Mouse (Mus musculus): ENCODE measurements around the gene Hmgcr. TPM values are rescaled to one million over a fixed set of nuclear protein-coding genes. Genes with fewer than 3 reads are reported as not detected.

The Hmgcr gene
- polyA plus RNA-seq, 1 experiment from 2014 or later = 229 TPM

DNA sequence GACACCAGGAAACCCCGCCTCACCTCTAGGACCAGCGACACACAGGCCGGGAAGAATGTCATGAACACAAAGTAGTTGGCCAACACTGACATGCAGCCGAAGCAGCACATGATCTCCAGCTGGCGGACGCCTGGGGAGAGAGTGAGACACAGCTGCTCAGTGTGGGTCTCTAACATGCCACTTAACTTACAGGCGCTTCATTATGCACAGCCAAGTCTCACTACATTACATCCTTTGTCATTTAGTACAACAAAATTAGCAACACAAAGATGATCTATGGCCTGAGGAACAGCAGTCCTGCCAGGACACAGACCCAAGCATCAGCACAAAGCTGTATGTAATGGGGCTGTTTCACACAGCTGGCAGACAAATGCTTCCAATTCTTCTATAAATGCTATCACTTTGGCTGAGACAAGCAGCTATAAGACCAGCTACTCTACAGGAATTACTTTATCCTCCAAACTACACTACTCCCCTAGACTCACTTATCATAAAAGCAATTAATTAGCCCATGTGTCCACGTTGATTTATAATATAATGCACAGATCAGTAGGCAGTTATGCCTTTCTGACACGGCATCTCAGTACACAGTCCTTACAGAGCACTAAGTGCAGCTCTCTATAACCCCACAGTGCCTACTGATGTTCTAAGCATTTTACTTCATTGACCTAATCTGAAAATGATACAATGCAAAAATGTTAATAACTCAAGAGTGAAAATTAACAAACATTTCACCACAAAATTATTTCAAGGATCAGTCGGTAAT lies 10.5 kb downstream of the Hmgcr start:
- Histone ChIP-seq H3K27ac (replicated peaks) (peak overlapping the region; percentile 58; the same call in 1 of the 2 replicates), H3K9me3 (no peaks in the 10 kb centered on the region), H3K4me1 (peaks cover 7% of the 10 kb centered on the region), H3K27me3 (no peaks in the 10 kb centered on the region), H3K9ac (replicated peaks) (no peak overlapping the region), H3K36me3 (peaks cover 90% of the 10 kb centered on the region), H3K4me2 (replicated peaks) (no peak overlapping the region), H3K4me3 (no peak overlapping the region)
- ATAC-seq (ENCODE audit: low FRiP score, low read depth) = peak; percentile 88
- WGBS = 73% methylated on average over 10 of the region's 10 CpGs

DNA sequence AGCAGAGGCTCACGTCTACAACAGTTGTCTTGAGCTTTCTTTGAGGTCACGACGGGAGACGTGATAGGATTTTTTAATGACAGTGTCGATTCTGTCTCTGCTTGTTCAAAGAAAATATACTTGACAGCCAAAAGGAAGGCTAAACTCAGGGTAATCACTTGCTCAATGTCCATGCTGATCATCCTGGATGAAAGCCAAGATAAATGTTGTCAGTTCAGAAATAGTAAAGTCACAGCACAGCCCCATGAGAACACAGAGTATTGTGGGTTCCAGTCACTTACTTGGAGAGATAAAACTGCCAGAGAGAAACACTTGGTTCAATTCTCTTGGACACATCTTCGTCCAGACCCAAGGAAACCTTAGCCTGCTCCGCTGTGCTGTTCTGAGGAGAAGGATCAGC lies 11.8 kb downstream of the Hmgcr start:
- no peaks in the 10 kb centered on the region for H3K9me3 ChIP-seq
- H3K9ac ChIP-seq (replicated peaks) = no peak overlapping the region
- no peak overlapping the region for H3K4me3 ChIP-seq
- H3K27me3 ChIP-seq = no peaks in the 10 kb centered on the region
- ATAC-seq (ENCODE audit: low FRiP score, low read depth) = no peak
- H3K27ac ChIP-seq (replicated peaks) = no peak overlapping the region
- 92% methylated on average over 7 of the region's 7 CpGs for WGBS
- peaks cover 90% of the 10 kb centered on the region for H3K36me3 ChIP-seq
- H3K4me1 ChIP-seq = peaks cover 7% of the 10 kb centered on the region
- no peak overlapping the region for H3K4me2 ChIP-seq (replicated peaks)

DNA sequence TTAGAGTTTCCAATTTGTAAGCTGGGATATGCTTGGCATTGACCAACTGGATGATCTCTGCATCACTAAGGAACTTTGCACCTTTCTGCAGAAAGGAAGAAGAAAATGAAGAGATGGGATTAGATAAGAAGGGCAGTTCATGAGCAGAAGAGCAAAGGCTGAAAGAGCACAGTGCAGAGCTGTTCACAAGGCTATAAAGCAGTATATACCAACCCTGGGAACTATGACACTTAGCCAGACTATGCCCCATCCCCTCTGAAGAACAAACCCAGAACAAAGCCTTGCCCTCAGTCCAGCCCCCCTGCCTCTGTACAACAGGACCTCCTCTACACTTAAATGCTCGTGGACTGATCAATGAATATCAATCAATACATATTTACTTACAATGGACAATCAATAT lies 14.1 kb downstream of the Hmgcr start:
- Histone ChIP-seq H3K9me3 (no peaks in the 10 kb centered on the region), H3K36me3 (peaks cover 88% of the 10 kb centered on the region), H3K27ac (replicated peaks) (no peak overlapping the region), H3K9ac (replicated peaks) (no peak overlapping the region), H3K4me1 (peaks cover 7% of the 10 kb centered on the region), H3K27me3 (no peaks in the 10 kb centered on the region), H3K4me2 (replicated peaks) (no peak overlapping the region), H3K4me3 (no peak overlapping the region)
- ATAC-seq (ENCODE audit: low FRiP score, low read depth) = no peak
- WGBS = 86% methylated on average over 1 of the region's 1 CpGs

DNA sequence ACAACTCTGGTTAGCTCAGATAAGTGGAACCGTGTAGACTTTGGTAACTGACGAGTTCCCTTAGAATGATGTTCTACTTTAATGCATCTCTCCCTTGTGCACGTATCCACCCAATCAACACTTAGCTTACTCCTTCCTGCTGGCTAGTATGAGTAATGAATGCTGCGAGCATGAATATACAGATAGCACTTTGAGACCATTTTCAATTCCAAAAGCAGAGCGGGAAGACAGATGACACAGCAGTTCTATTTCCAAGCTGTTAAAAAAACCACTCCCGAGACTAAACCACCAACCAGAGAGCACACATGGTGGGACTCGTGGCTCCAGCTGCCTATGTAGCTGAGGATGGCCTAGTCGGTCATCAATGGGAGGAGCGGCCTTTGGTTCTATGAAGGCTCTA lies 17.7 kb downstream of the Hmgcr start:
- H3K9me3 ChIP-seq = no peaks in the 10 kb centered on the region
- H3K27ac ChIP-seq (replicated peaks) = no peak overlapping the region
- H3K36me3 ChIP-seq = peaks cover 92% of the 10 kb centered on the region
- no peak overlapping the region for H3K4me2 ChIP-seq (replicated peaks)
- no peak for ATAC-seq (ENCODE audit: low FRiP score, low read depth)
- H3K4me1 ChIP-seq = no peaks in the 10 kb centered on the region
- H3K9ac ChIP-seq (replicated peaks) = no peak overlapping the region
- 92% methylated on average over 9 of the region's 9 CpGs for WGBS
- no peaks in the 10 kb centered on the region for H3K27me3 ChIP-seq
- no peak overlapping the region for H3K4me3 ChIP-seq

DNA sequence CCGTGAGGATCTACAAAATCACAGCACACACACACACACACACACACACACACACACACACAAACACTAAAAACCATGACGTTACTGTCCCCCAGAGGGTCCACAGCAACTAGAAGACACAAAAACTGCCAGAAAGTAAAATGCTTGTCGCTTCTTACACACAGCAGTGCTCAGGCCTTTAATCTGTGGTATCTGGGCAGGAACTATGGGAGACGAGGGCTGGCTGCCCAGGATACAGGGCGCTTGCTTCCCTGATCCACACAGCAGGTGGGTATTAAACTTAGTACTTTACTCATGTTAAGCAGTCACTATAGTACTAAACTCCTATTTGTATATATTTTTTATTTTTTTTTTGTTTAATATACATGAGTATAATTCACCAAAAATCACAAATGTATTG lies 24.9 kb downstream of the Hmgcr start:
- no peak overlapping the region for H3K4me3 ChIP-seq
- no peaks in the 10 kb centered on the region for H3K27me3 ChIP-seq
- H3K4me2 ChIP-seq (replicated peaks) = no peak overlapping the region
- H3K36me3 ChIP-seq = peaks cover 30% of the 10 kb centered on the region
- no peak overlapping the region for H3K9ac ChIP-seq (replicated peaks)
- H3K9me3 ChIP-seq = no peaks in the 10 kb centered on the region
- H3K27ac ChIP-seq (replicated peaks) = no peak overlapping the region
- no peaks in the 10 kb centered on the region for H3K4me1 ChIP-seq
- no peak for ATAC-seq (ENCODE audit: low FRiP score, low read depth)
- WGBS = 55% methylated on average over 5 of the region's 5 CpGs

DNA sequence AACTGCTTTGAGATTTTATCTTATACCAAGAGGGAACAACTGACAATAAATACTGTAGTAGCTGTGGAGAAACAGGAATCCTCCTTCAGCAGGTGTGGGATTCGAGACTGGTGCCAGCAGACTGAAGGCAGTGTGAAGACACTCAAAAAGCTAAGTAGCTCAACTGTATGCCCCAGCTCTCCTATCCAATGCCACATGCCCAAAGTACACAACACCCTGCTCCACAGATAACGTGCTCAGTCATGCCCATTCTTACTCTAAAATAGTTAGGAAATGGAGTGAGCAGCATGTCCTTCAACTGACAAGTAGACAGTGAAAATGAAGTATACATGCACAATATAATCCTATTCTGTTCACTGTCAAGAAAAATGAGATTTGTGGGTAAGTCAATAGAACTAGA lies 26.6 kb downstream of the Hmgcr start:
- no peak overlapping the region for H3K9ac ChIP-seq (replicated peaks)
- peaks cover 18% of the 10 kb centered on the region for H3K36me3 ChIP-seq
- no peak overlapping the region for H3K4me2 ChIP-seq (replicated peaks)
- no peaks in the 10 kb centered on the region for H3K4me1 ChIP-seq
- no peaks in the 10 kb centered on the region for H3K27me3 ChIP-seq
- ATAC-seq (ENCODE audit: low FRiP score, low read depth) = no peak
- H3K4me3 ChIP-seq = no peak overlapping the region
- H3K27ac ChIP-seq (replicated peaks) = no peak overlapping the region
- WGBS = 83% methylated on average over 2 of the region's 2 CpGs
- no peaks in the 10 kb centered on the region for H3K9me3 ChIP-seq

DNA sequence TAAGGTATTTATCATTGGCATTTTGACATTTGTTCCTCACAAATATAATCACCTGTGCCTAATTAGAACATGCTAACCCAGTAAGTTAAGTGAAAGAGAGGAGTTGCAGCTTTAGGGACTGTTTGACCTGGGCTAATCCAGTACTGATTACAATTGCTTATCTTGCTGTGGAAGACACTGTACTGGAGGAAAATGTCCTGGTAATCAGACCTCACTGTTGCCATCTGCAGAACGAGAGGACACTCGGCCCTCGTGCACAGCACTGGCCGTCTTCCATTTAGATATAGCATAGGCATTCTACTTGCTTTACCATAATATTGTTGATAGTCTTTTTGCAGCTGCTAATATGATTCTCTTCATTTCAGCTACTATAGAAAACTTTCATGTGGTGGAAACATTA lies 40.3 kb downstream of the Hmgcr start:
- Histone ChIP-seq H3K36me3 (peaks cover 20% of the 10 kb centered on the region), H3K4me2 (replicated peaks) (no peak overlapping the region), H3K27ac (replicated peaks) (no peak overlapping the region), H3K9ac (replicated peaks) (no peak overlapping the region), H3K4me1 (no peaks in the 10 kb centered on the region), H3K9me3 (no peaks in the 10 kb centered on the region), H3K4me3 (no peak overlapping the region), H3K27me3 (no peaks in the 10 kb centered on the region)
- 95% methylated on average over 4 of the region's 4 CpGs for WGBS
- no peak for ATAC-seq (ENCODE audit: low FRiP score, low read depth)

DNA sequence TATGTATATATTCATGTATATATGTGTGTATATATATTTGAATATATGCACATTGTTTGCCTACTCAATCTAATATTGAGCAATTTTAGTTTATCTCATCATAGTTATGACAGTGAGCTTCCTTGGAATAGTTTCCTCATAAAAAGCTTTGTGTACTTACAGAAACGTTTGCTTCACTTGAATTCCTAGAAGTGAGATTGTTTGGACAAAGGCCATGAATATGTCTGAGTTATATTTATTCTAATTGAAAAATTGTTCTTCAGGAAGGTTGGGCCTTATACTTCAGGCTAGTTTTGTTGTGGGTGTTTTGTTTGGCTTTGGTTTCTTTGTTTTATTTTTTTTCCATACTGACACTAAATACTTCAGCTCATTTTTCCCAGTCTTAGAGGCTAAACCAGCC lies 49.8 kb downstream of the Hmgcr start:
- H3K36me3 ChIP-seq = 0 out of 2 replicates have a peak, but pooled peaks cover 3% of the 10 kb centered on the region
- no peak overlapping the region for H3K27ac ChIP-seq (replicated peaks)
- no peaks in the 10 kb centered on the region for H3K4me1 ChIP-seq
- 85% methylated on average over 1 of the region's 1 CpGs for WGBS
- no peak overlapping the region for H3K9ac ChIP-seq (replicated peaks)
- H3K27me3 ChIP-seq = no peaks in the 10 kb centered on the region
- no peaks in the 10 kb centered on the region for H3K9me3 ChIP-seq
- no peak overlapping the region for H3K4me3 ChIP-seq
- no peak overlapping the region for H3K4me2 ChIP-seq (replicated peaks)
- ATAC-seq (ENCODE audit: low FRiP score, low read depth) = no peak

DNA sequence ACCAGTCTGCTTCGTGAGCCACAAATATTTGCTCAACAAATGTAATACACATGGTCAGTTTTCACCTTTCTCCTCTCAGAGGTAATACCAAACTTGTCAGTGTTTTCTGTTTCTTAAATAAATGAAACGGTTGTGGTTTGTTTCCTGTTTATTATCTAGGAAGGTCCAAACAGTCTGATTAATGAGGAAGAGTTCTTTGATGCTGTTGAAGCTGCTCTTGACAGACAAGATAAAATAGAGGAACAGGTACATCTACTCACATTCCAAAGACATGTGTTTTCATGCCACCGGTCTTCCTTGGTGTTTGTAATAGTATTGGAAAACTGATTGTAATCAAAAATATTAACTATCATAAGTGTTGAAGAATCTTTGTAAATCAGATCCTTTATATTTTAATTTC lies 56.1 kb downstream of the Hmgcr start:
- 92% methylated on average over 3 of the region's 3 CpGs for WGBS
- Histone ChIP-seq H3K27ac (replicated peaks) (no peak overlapping the region), H3K27me3 (no peaks in the 10 kb centered on the region), H3K9ac (replicated peaks) (no peak overlapping the region), H3K4me1 (no peaks in the 10 kb centered on the region), H3K36me3 (peaks cover 3% of the 10 kb centered on the region; the same call in 1 of the 2 replicates), H3K4me3 (no peak overlapping the region), H3K4me2 (replicated peaks) (no peak overlapping the region), H3K9me3 (no peaks in the 10 kb centered on the region)
- ATAC-seq (ENCODE audit: low FRiP score, low read depth) = no peak

DNA sequence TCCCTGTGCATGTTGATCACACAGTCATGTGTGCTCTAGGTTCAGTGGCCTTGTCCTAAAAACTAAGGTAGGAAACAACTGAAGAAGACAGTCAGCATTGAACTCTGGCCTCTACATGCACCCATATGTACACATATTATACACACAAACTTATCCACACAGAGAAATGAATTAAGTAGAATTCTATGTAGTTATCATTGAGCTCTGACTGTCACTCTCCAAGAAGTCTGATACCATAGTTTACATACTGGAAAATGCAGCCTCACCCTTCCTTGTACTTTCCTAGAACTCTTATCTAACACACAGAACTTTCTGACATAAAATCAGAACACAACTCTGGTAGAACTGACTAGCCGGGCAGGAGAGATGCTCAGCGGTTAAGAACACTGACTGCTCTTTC lies 66.5 kb downstream of the Hmgcr start:
- 99% methylated on average over 2 of the region's 2 CpGs for WGBS
- no peaks in the 10 kb centered on the region for H3K4me1 ChIP-seq
- peaks cover 15% of the 10 kb centered on the region for H3K36me3 ChIP-seq
- no peak for ATAC-seq (ENCODE audit: low FRiP score, low read depth)
- H3K4me3 ChIP-seq = no peak overlapping the region
- H3K9ac ChIP-seq (replicated peaks) = no peak overlapping the region
- H3K27ac ChIP-seq (replicated peaks) = no peak overlapping the region
- no peaks in the 10 kb centered on the region for H3K9me3 ChIP-seq
- no peak overlapping the region for H3K4me2 ChIP-seq (replicated peaks)
- H3K27me3 ChIP-seq = no peaks in the 10 kb centered on the region

DNA sequence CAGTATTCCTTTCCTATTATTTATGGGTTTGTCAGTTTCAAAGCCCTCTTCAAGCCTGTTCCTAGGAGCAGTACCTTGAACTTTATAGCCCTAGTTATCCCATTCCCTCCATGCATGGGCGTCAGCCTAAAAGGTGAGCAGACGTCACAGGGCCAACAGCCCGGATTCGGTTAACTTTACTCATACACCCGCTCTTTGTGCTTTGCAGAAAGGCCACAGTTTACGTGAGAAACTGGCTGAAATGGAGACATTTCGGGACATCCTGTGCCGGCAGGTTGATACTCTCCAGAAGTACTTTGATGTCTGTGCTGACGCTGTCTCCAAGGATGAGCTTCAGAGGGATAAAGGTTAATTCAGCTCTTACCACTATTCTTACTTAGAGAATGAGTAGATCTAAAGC lies 71.6 kb downstream of the Hmgcr start:
- no peak for ATAC-seq (ENCODE audit: low FRiP score, low read depth)
- Histone ChIP-seq H3K27me3 (no peaks in the 10 kb centered on the region), H3K4me2 (replicated peaks) (no peak overlapping the region), H3K4me1 (no peaks in the 10 kb centered on the region), H3K36me3 (no peaks in the 10 kb centered on the region), H3K9me3 (no peaks in the 10 kb centered on the region), H3K27ac (replicated peaks) (no peak overlapping the region), H3K9ac (replicated peaks) (no peak overlapping the region), H3K4me3 (no peak overlapping the region)
- 91% methylated on average over 9 of the region's 9 CpGs for WGBS

All from midbrain, embryonic 12.5 days (tissue).